Mouse (Mus musculus) liver, embryonic 16.5 days (tissue): ENCODE measurements around the gene Arhgef17. TPM values are rescaled to one million over a fixed set of nuclear protein-coding genes. Genes with fewer than 3 reads are reported as not detected.

Experiments
- ATAC-seq: fragments of 200-750 bp; cut with Nextera tagmentation; 2 replicates; pipeline ENCODE4 v1.8.0; 2017; ENCODE audit warnings: low read depth, mild to moderate bottlenecking, moderate number of reproducible peaks, moderate library complexity
- H3K27ac ChIP-seq: fragments of 300-500 bp; sonication (generic); 2 replicates; pipeline ENCODE4 v1.5.1; 2014; ENCODE audit warnings: mild to moderate bottlenecking, low read length
- H3K27me3 ChIP-seq: fragments of 300-500 bp; sonication (generic); 2 replicates; pipeline ENCODE4 v1.6.1; 2014; ENCODE audit warnings: low read depth, low read length, mixed read lengths; ENCODE audit not compliant: control insufficient read depth, insufficient read depth
- H3K36me3 ChIP-seq: fragments of 300-500 bp; sonication (generic); 2 replicates; pipeline ENCODE4 v1.6.1; 2014; ENCODE audit warnings: mild to moderate bottlenecking; ENCODE audit not compliant: control insufficient read depth, insufficient read depth
- H3K4me1 ChIP-seq: fragments of 300-500 bp; sonication (generic); 2 replicates; pipeline ENCODE4 v1.6.1; 2014; ENCODE audit warnings: low read depth, low read length, mixed read lengths; ENCODE audit not compliant: control insufficient read depth
- H3K4me2 ChIP-seq: fragments of 300-500 bp; sonication (generic); 2 replicates; pipeline ENCODE4 v1.6.1; 2014; ENCODE audit warnings: low read depth, low read length, mixed read lengths
- H3K4me3 ChIP-seq: fragments of 300-500 bp; sonication (generic); 2 replicates; pipeline ENCODE4 v1.5.1; 2014; ENCODE audit warnings: low read depth, mild to moderate bottlenecking, low read length
- H3K9ac ChIP-seq: fragments of 300-500 bp; sonication (generic); 2 replicates; pipeline ENCODE4 v1.6.1; 2014; ENCODE audit warnings: low read depth, low read length
- H3K9me3 ChIP-seq: fragments of 300-500 bp; sonication (generic); replicated peaks from 2 replicates; pipeline ENCODE4 v1.6.1; 2016; ENCODE audit warnings: low read length; ENCODE audit not compliant: control insufficient read depth
- WGBS: fragments of 180-500 bp; shearing (Covaris S2); extraction: QIAGEN DNeasy Blood & Tissue Kit; methylation state at CpG from one replicate; pipeline ENCODE4 v1.1.7; 2014; ENCODE audit not compliant: insufficient replicate concordance; 5-methylcytosine and 5-hydroxymethylcytosine counted together
- polyA plus RNA-seq: library from polyadenylated mRNA; unstranded; fragments of >200 nt; fragmentation: Nextera tagmentation; extraction: Ambion mirVana; gene quantifications from 2 replicates; pipeline ENCODE4 v1.2.1, GENCODE M21; 2015

The Arhgef17 gene
- polyA plus RNA-seq, 1 experiment from 2014 or later = 0.87 TPM

DNA sequence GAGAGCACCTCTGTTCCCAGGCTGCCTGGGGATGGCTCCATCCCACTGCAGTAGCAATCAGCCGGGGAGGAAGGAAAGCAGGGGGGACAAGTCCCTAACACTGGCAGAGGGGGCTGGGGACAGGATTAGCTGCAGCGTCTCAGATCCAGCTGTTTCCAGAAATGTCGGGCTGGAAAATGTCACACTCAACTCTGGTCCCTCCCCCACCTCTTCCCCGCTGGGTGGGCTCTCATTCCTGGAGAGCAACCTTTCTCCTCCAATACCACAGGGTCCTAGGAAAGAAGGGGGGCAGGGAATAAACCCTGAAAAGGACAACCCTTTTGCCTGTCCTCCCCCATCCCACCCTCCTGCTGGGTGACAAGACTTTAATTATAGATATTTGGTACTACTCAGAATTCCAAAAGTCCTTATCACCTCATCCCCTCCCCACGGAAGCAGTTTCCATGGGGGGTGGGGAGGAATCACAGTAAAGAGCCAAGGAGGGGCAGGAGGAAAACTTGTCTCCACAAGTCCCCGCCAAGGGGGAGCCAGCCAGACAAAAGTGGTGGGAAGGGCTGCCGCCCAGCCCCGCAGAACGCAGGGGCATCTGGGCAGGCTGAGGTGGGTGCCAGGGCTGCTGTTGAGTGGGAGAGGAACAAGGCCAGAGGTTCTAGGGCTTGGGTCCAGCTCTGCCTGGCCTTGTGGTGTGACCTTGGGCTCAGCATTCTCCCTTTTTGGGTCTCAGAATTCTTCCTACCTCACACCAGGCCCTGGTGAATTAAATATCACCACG lies 7.0 kb downstream of the Arhgef17 start:
- no peak overlapping the region for H3K4me3 ChIP-seq
- H3K9ac ChIP-seq = no peak overlapping the region
- no peak overlapping the region for H3K27ac ChIP-seq

DNA sequence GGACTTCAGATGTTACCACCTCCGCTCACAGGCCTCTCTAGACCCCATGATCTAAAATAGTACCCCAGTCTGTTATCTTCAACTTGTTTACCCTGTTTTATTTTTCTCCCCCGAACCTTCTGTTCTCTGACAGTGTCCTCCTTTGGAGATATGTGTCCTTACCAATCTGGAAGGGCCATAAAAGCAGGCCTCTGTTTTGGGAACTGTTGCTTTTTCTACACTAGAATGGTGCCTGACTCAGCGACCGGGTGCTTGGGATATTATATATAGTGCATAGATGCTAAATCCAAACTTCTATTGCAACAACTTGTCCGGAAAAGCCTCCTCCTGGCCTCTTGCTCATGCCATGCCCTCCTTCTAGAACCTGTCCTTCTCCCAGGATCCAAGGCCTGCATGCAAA lies 7.7 kb downstream of the Arhgef17 start:
- Histone ChIP-seq H3K9ac (no peak overlapping the region), H3K9me3 (no peaks in the 10 kb centered on the region), H3K27me3 (peaks cover 7% of the 10 kb centered on the region), H3K4me3 (no peak overlapping the region), H3K27ac (no peak overlapping the region), H3K4me1 (peaks cover 4% of the 10 kb centered on the region; the same call in 1 of the 2 replicates), H3K36me3 (no peaks in the 10 kb centered on the region), H3K4me2 (no peak overlapping the region)
- no peak for ATAC-seq
- WGBS = 63% methylated on average over 5 of the region's 5 CpGs

More for the DNA sequence above, 7.0 kb downstream of the Arhgef17 start:
- H3K9me3 ChIP-seq = no peaks in the 10 kb centered on the region
- no peak overlapping the region; the same call in 1 of the 2 replicates for H3K4me2 ChIP-seq
- WGBS = 62% methylated on average over 10 of the region's 10 CpGs
- ATAC-seq = no peak
- no peaks in the 10 kb centered on the region for H3K36me3 ChIP-seq
- peaks cover 13% of the 10 kb centered on the region for H3K27me3 ChIP-seq
- H3K4me1 ChIP-seq = peaks cover 2% of the 10 kb centered on the region; the same call in 1 of the 2 replicates

DNA sequence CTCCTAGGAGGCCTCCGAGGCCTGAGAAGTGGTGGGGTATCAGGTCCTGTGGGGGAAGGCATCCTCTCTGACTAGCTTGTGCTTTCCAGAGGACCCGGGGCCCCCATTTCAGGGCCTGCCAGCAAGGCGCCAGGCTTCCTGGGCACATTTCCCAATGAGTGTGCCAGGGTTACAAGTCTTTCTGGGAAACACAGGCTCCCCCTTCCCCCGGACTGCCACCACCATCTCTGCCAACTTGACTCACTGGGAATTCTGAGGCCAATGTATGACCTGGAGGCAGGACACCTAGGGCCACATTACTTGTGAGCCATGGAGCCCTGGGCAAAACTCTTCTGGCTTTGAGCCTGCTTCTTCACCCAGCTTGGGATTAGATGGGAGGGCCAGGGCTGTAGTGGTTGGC lies 9.0 kb downstream of the Arhgef17 start:
- Histone ChIP-seq H3K27me3 (no peaks in the 10 kb centered on the region; the same call in 1 of the 2 replicates), H3K36me3 (no peaks in the 10 kb centered on the region), H3K9ac (no peak overlapping the region), H3K4me2 (no peak overlapping the region), H3K4me3 (no peak overlapping the region), H3K27ac (no peak overlapping the region), H3K4me1 (peaks cover 4% of the 10 kb centered on the region; the same call in 1 of the 2 replicates), H3K9me3 (no peaks in the 10 kb centered on the region)
- no peak for ATAC-seq
- WGBS = 61% methylated on average over 4 of the region's 4 CpGs

- H3K27me3 ChIP-seq = no peaks in the 10 kb centered on the region; the same call in 1 of the 2 replicates
- no peak overlapping the region for H3K27ac ChIP-seq
- no peak overlapping the region for H3K4me2 ChIP-seq
- 59% methylated on average over 5 of the region's 5 CpGs for WGBS
- ATAC-seq = no peak
- H3K4me1 ChIP-seq = peaks cover 4% of the 10 kb centered on the region; the same call in 1 of the 2 replicates
- no peak overlapping the region for H3K9ac ChIP-seq
- H3K4me3 ChIP-seq = no peak overlapping the region
- H3K9me3 ChIP-seq = no peaks in the 10 kb centered on the region
- H3K36me3 ChIP-seq = no peaks in the 10 kb centered on the region
Observed at GRCm38 (mm10) chr7:100921289-100921688, 10.6 kb downstream of the Arhgef17 start.

DNA sequence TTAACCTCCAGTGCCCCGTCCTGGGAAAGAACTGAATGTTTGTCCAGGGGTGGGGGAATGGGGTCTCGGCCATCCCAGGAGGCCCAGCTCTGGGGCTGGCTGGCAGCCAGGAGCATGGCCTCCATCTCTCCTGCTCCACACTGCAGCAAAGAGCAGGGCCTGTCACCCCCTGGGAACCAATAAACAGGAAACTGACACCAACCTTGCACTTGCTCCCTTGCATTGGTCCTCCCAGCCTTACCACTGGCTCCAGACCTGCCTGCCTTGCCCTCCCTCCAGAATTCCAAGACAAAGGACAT lies 12.1 kb downstream of the Arhgef17 start:
- Histone ChIP-seq H3K4me2 (no peak overlapping the region), H3K9ac (no peak overlapping the region), H3K4me1 (peaks cover 4% of the 10 kb centered on the region; the same call in 1 of the 2 replicates)

GRCm38 (mm10) chr7:100919006-100919808 lies 12.7 kb downstream of the Arhgef17 start:
- no peak for ATAC-seq
- Histone ChIP-seq H3K4me3 (no peak overlapping the region), H3K4me2 (no peak overlapping the region), H3K36me3 (no peaks in the 10 kb centered on the region), H3K27me3 (no peaks in the 10 kb centered on the region), H3K9ac (no peak overlapping the region), H3K27ac (no peak overlapping the region; the same call in 1 of the 2 replicates), H3K9me3 (no peaks in the 10 kb centered on the region), H3K4me1 (peaks cover 4% of the 10 kb centered on the region; the same call in 1 of the 2 replicates)
- WGBS = 61% methylated on average over 7 of the region's 7 CpGs

More for the DNA sequence above, 12.1 kb downstream of the Arhgef17 start:
- Histone ChIP-seq H3K27me3 (no peaks in the 10 kb centered on the region), H3K36me3 (no peaks in the 10 kb centered on the region), H3K4me3 (no peak overlapping the region), H3K27ac (no peak overlapping the region), H3K9me3 (no peaks in the 10 kb centered on the region)
- ATAC-seq = no peak
- WGBS = 26% methylated on average over 2 of the region's 2 CpGs

GRCm38 (mm10) chr7:100918176-100918575 lies 13.7 kb downstream of the Arhgef17 start:
- no peaks in the 10 kb centered on the region for H3K9me3 ChIP-seq
- H3K4me3 ChIP-seq = no peak overlapping the region
- peaks cover 4% of the 10 kb centered on the region for H3K4me1 ChIP-seq
- no peak overlapping the region for H3K9ac ChIP-seq
- H3K27me3 ChIP-seq = no peaks in the 10 kb centered on the region
- H3K36me3 ChIP-seq = no peaks in the 10 kb centered on the region
- H3K4me2 ChIP-seq = no peak overlapping the region
- H3K27ac ChIP-seq = no peak overlapping the region
- WGBS = 47% methylated on average over 9 of the region's 9 CpGs
- ATAC-seq = no peak

DNA sequence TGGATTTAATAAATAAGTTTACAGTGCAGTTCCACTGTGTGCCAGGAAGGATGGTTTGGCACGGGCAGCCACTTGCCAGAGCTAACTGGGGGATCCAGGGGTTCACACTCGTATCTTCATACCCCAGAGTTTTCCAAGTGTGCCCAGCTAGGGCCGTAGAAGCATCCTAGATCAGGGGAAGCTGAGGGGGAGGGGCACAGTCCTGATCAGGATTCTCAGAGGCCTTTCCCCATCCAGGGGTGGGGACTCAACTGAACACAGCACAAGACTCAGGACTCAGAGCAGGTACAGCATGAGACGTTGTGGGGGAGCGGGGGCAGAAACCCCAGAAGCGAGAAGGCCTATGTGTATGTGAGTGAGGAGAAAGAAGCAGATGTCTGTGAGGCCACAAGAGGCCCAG lies 14.2 kb downstream of the Arhgef17 start:
- Histone ChIP-seq H3K36me3 (no peaks in the 10 kb centered on the region), H3K4me2 (no peak overlapping the region), H3K4me3 (no peak overlapping the region), H3K9me3 (no peaks in the 10 kb centered on the region), H3K9ac (no peak overlapping the region), H3K27ac (no peak overlapping the region), H3K27me3 (no peaks in the 10 kb centered on the region), H3K4me1 (peaks cover 4% of the 10 kb centered on the region)
- ATAC-seq = no peak
- WGBS = 39% methylated on average over 6 of the region's 6 CpGs

GRCm38 (mm10) chr7:100916526-100916925 lies 15.4 kb downstream of the Arhgef17 start:
- Histone ChIP-seq H3K4me3 (no peak overlapping the region), H3K36me3 (no peaks in the 10 kb centered on the region), H3K4me1 (peaks cover 7% of the 10 kb centered on the region), H3K9me3 (no peaks in the 10 kb centered on the region), H3K27me3 (no peaks in the 10 kb centered on the region), H3K4me2 (no peak overlapping the region), H3K9ac (no peak overlapping the region), H3K27ac (no peak overlapping the region)
- ATAC-seq = no peak
- 53% methylated on average over 6 of the region's 6 CpGs for WGBS
